In genomic region chr9:62980162-62980776, GRCm38 (mm10) we compare ENCODE assay signal across 8 mouse cellular contexts. TPM values are rescaled to one million over a fixed set of nuclear protein-coding genes. Genes with fewer than 3 reads are reported as not detected.
DNase-seq lines count a peak whose midpoint lies in the region; ATAC-seq and TF ChIP-seq lines count a peak whose summit lies in the region.

No protein-coding gene starts in this region.

- no peaks in the 10 kb centered on the region for H3K36me3 ChIP-seq in kidney, embryonic 15.5 days
- H3K36me3 ChIP-seq in liver, embryonic 16.5 days (ENCODE audit: control insufficient read depth, insufficient read depth) = no peaks in the 10 kb centered on the region
- no peaks in the 10 kb centered on the region for H3K36me3 ChIP-seq in neural tube, embryonic 14.5 days (ENCODE audit: control insufficient read depth, insufficient read depth, low read length)

- no peak for TF ChIP-seq CTCF in layer of hippocampus, adult 2 months (conservative IDR thresholded peaks at IDR 0.05)

- no peaks in the 10 kb centered on the region for H3K27me3 ChIP-seq in kidney, embryonic 15.5 days
- H3K27me3 ChIP-seq in liver, embryonic 16.5 days (ENCODE audit: control insufficient read depth, insufficient read depth, low read depth, low read length) = no peaks in the 10 kb centered on the region
- H3K27me3 ChIP-seq in neural tube, embryonic 14.5 days (ENCODE audit: control insufficient read depth, insufficient read depth, low read length) = no peaks in the 10 kb centered on the region

- peak; percentile 40 for ATAC-seq in granulocyte monocyte progenitor cell, adult 5-6 weeks (replicated peaks; ENCODE audit: poor library complexity, severe bottlenecking)
- ATAC-seq in kidney, embryonic 15.5 days (replicated peaks; ENCODE audit: low FRiP score) = peak; percentile 85
- peak; percentile 54 for ATAC-seq in liver, embryonic 16.5 days (ENCODE audit: low read depth)
- peak; percentile 86 for ATAC-seq in neural tube, embryonic 14.5 days (ENCODE audit: low read depth)

- peak overlapping the region; percentile 97 for H3K27ac ChIP-seq in layer of hippocampus, adult 2 months
- H3K27ac ChIP-seq in kidney, embryonic 15.5 days = peak overlapping the region; percentile 99
- H3K27ac ChIP-seq in liver, embryonic 16.5 days (ENCODE audit: low read length) = peak overlapping the region; percentile 93
- peak overlapping the region; percentile 95 for H3K27ac ChIP-seq in neural tube, embryonic 14.5 days (ENCODE audit: low read depth, low read length)

- peaks cover 20% of the 10 kb centered on the region for H3K4me1 ChIP-seq in kidney, embryonic 15.5 days
- H3K4me1 ChIP-seq in liver, embryonic 16.5 days (ENCODE audit: control insufficient read depth, low read depth, low read length) = peaks cover 16% of the 10 kb centered on the region
- 0 out of 2 replicates have a peak, but pooled peaks cover 9% of the 10 kb centered on the region for H3K4me1 ChIP-seq in neural tube, embryonic 14.5 days (ENCODE audit: control insufficient read depth, insufficient read depth, low read length)

- peak overlapping the region; percentile 94 for H3K4me2 ChIP-seq in kidney, embryonic 15.5 days
- peak overlapping the region; percentile 94 for H3K4me2 ChIP-seq in liver, embryonic 16.5 days (ENCODE audit: low read depth, low read length)
- H3K4me2 ChIP-seq in neural tube, embryonic 14.5 days (ENCODE audit: low read depth, low read length) = peak overlapping the region; percentile 51

- WGBS in kidney, embryonic 15.5 days = under 1% methylated on average over 48 of the region's 63 CpGs
- 0% methylated on average over 50 of the region's 63 CpGs for WGBS in liver, embryonic 16.5 days (ENCODE audit: insufficient replicate concordance)
- WGBS in neural tube, embryonic 14.5 days = under 1% methylated on average over 45 of the region's 63 CpGs

- peak overlapping the region; percentile 100 for H3K4me3 ChIP-seq in layer of hippocampus, adult 2 months
- peak overlapping the region; percentile 94 for H3K4me3 ChIP-seq in kidney, embryonic 15.5 days (replicated peaks)
- H3K4me3 ChIP-seq in liver, embryonic 16.5 days (ENCODE audit: low read depth, low read length) = peak overlapping the region; percentile 100
- H3K4me3 ChIP-seq in neural tube, embryonic 14.5 days (ENCODE audit: low read depth, low read length) = peak overlapping the region; percentile 89

- DNase-seq in layer of hippocampus, adult 2 months (ENCODE audit: low spot score in 2 of 2) = peak; percentile 21 to 26
- DNase-seq in layer of hippocampus, postnatal 10 days (ENCODE audit: low spot score in 2 of 2) = no peak
- DNase-seq in cerebellum, postnatal 14 days = peak; percentile 46 to 49
- DNase-seq in testis, postnatal 14 days (ENCODE audit: low spot score) = peak; percentile 74

- H3K9me3 ChIP-seq in kidney, embryonic 15.5 days (replicated peaks) = no peaks in the 10 kb centered on the region
- H3K9me3 ChIP-seq in liver, embryonic 16.5 days (replicated peaks; ENCODE audit: control insufficient read depth, low read length) = no peaks in the 10 kb centered on the region
- no peaks in the 10 kb centered on the region for H3K9me3 ChIP-seq in neural tube, embryonic 14.5 days (ENCODE audit: control insufficient read depth, low read length)

- H3K9ac ChIP-seq in kidney, embryonic 15.5 days = peak overlapping the region; percentile 88
- peak overlapping the region; percentile 99 for H3K9ac ChIP-seq in liver, embryonic 16.5 days (ENCODE audit: low read depth, low read length)
- H3K9ac ChIP-seq in neural tube, embryonic 14.5 days (replicated peaks; ENCODE audit: low read depth, low read length) = peak overlapping the region; percentile 87

RNA-seq across cellular contexts. Expression of gene Pias1, which starts 7.5 kb away (rescaled TPM):
- 10 to 100 TPM; 67.4 to 71.8 TPM for total RNA-seq in layer of hippocampus, adult 2 months (2021)
- total RNA-seq in layer of hippocampus, postnatal 10 days (2021) = 10 to 100 TPM; 43.5 to 44.8 TPM
- 44.4 and 57.8 TPM in 2 replicates for total RNA-seq in granulocyte monocyte progenitor cell, adult 5-6 weeks (2014; fragmentation: Nextera tagmentation)
- 19.0 and 38.3 TPM in 2 replicates for total RNA-seq in granulocyte monocyte progenitor cell, adult 5-6 weeks (2017)
- 58.1 and 62.5 TPM in 2 replicates for polyA plus RNA-seq in kidney, embryonic 15.5 days (2015; fragmentation: Nextera tagmentation; extraction: Ambion mirVana)
- polyA plus RNA-seq in liver, embryonic 16.5 days (2015; fragmentation: Nextera tagmentation; extraction: Ambion mirVana) = 27.0 and 28.5 TPM in 2 replicates
- polyA plus RNA-seq in neural tube, embryonic 14.5 days (2014; fragmentation: Nextera tagmentation; extraction: Ambion mirVana) = 62.6 and 66.5 TPM in 2 replicates

Comparison
In these comparisons a context has a peak if more than half of its experiments do, and no peak if none do; other contexts are left out.
1. DNase-seq: peak in layer of hippocampus, adult 2 months (2 of 2), cerebellum, postnatal 14 days (2 of 2) and testis, postnatal 14 days (single experiment); none in layer of hippocampus, postnatal 10 days (0 of 2).
2. Peak in every context shown above with its lines, with median percentiles within 50 percentile points of each other: H3K27ac ChIP-seq, H3K4me3 ChIP-seq, ATAC-seq, H3K4me2 ChIP-seq and H3K9ac ChIP-seq.